Mouse (Mus musculus) liver, embryonic 13.5 days (tissue): ENCODE results near the gene Copz1. TPM values are rescaled to one million over a fixed set of nuclear protein-coding genes. Genes with fewer than 3 reads are reported as not detected.

Experiments used
- ATAC-seq: fragments of 200-750 bp; cut with Nextera tagmentation; 2 replicates; pipeline ENCODE4 v1.8.0; 2017; ENCODE audit warnings: low read depth, mild to moderate bottlenecking, moderate number of reproducible peaks, moderate library complexity
- DNase-seq: peaks from one replicate; pipeline ENCODE4 v3.0.0; 2022
- H3K27ac ChIP-seq: fragments of 300-500 bp; sonication (generic); 2 replicates; pipeline ENCODE4 v1.5.1; 2015; ENCODE audit warnings: moderate library complexity, mild to moderate bottlenecking, inconsistent platforms
- H3K27me3 ChIP-seq: fragments of 300-500 bp; sonication (generic); 2 replicates; pipeline ENCODE4 v1.6.1; 2015; ENCODE audit warnings: mild to moderate bottlenecking, inconsistent platforms
- H3K36me3 ChIP-seq: fragments of 300-500 bp; sonication (generic); 2 replicates; pipeline ENCODE4 v1.6.1; 2015; ENCODE audit warnings: mild to moderate bottlenecking, inconsistent platforms
- H3K4me1 ChIP-seq: fragments of 300-500 bp; sonication (generic); replicated peaks from 2 replicates; pipeline ENCODE4 v1.6.1; 2015; ENCODE audit warnings: inconsistent platforms
- H3K4me2 ChIP-seq: fragments of 300-500 bp; sonication (generic); 2 replicates; pipeline ENCODE4 v1.6.1; 2015; ENCODE audit warnings: inconsistent platforms, mild to moderate bottlenecking, moderate library complexity
- H3K4me3 ChIP-seq: fragments of 300-500 bp; sonication (generic); replicated peaks from 2 replicates; pipeline ENCODE4 v1.5.1; 2015; ENCODE audit warnings: mild to moderate bottlenecking, inconsistent platforms
- H3K9ac ChIP-seq: fragments of 300-500 bp; sonication (generic); 2 replicates; pipeline ENCODE4 v1.6.1; 2015; ENCODE audit warnings: mild to moderate bottlenecking, inconsistent platforms
- H3K9me3 ChIP-seq: fragments of 300-500 bp; sonication (generic); replicated peaks from 2 replicates; pipeline ENCODE4 v1.6.1; 2016; ENCODE audit warnings: inconsistent platforms
- WGBS: fragments of 180-500 bp; shearing (Covaris S2); methylation state at CpG from one replicate; pipeline ENCODE4 v1.1.7; 2015; ENCODE audit not compliant: insufficient replicate concordance; 5-methylcytosine and 5-hydroxymethylcytosine counted together
- microRNA counts: library from miRNA; unstranded; fragments of <30 nt; microRNA quantifications from one replicate; lab custom pipeline; 2016
- microRNA-seq: library from miRNA; unstranded; fragments of <30 nt; microRNA quantifications from one replicate; pipeline ENCODE4, GENCODE M21; 2016
- polyA plus RNA-seq: library from polyadenylated mRNA; unstranded; fragments of >200 nt; fragmentation: Nextera tagmentation; extraction: Ambion mirVana; gene quantifications from 2 replicates; pipeline ENCODE4 v1.2.1, GENCODE M21; 2015

Gene Copz1
- polyA plus RNA-seq, 1 experiment from 2014 or later = 213 TPM

DNA sequence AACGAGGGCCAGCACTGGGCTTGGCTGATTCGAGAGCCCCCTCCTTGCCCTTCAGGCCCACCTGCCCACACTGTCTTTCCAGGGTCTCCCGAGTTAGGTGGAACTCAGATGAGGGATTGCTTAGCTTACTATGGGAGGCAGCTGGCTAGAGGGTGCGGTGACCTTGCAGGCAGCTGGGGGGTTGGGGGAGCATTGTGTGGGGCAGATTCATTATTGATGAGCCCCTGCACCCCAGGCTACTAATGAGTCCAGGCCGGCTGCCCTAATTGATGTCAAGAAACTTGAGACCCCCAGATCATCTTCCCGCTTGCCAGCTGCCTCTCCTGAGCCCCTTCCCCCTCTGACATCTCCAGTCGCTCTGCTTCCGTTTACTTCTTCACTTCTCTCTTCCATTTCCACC is 69.0 kb downstream of the Copz1 start:
- no peak overlapping the region for H3K4me3 ChIP-seq
- H3K27me3 ChIP-seq = peaks cover 45% of the 10 kb centered on the region
- no peak overlapping the region for H3K9ac ChIP-seq
- H3K4me2 ChIP-seq = no peak overlapping the region
- WGBS = 48% methylated on average over 8 of the region's 8 CpGs
- DNase-seq = no peak
- peaks cover 27% of the 10 kb centered on the region for H3K36me3 ChIP-seq
- H3K27ac ChIP-seq = no peak overlapping the region
- peaks cover 47% of the 10 kb centered on the region for H3K4me1 ChIP-seq
- ATAC-seq = no peak
- H3K9me3 ChIP-seq = no peaks in the 10 kb centered on the region

DNA sequence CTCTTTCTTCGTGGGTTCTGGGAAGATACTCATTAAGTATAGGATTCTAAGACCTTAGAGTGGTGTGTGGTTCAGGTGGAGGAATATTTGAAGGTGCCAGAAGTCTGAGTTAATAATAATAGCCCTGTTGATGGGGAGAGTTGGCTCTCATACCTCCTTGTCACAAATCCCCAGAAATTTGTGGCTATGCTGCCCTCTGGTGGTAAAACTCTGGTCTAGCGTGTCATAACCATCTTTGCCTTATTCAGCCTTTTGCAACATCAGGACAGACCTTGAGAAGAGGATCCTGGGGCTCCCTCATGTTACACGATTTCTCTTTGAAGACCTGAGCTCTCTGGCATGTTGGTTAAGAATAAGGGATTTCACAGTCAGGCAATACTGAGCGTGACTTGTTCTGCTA is 69.9 kb downstream of the Copz1 start:
- Histone ChIP-seq H3K36me3 (peaks cover 28% of the 10 kb centered on the region), H3K9ac (no peak overlapping the region), H3K27ac (no peak overlapping the region), H3K4me3 (no peak overlapping the region), H3K4me1 (peaks cover 40% of the 10 kb centered on the region), H3K4me2 (no peak overlapping the region), H3K9me3 (no peaks in the 10 kb centered on the region), H3K27me3 (peaks cover 45% of the 10 kb centered on the region)
- WGBS = 12% methylated on average over 4 of the region's 4 CpGs
- no peak for ATAC-seq
- peak; percentile 58 for DNase-seq

DNA sequence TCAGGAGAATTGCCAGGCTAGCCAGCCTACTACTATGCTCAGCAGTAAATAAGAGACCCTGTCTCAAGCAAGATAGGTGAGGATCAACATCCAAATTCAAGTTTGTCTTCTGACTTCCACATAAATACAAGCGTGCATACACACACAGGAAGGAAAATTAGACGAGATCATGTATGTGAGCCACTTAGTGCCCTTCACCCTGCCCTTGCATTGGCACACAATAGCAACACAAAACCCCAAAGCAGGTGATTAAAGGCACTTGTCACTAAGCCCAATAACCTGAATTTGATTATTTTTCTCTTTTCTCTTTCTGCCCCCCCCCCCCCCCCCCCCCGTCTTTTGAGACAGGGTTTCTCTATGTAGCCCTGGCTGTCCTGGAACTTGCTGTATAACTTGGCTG is 70.5 kb downstream of the Copz1 start:
- peaks cover 34% of the 10 kb centered on the region for H3K4me1 ChIP-seq
- no peak overlapping the region for H3K4me2 ChIP-seq
- no peak overlapping the region for H3K4me3 ChIP-seq
- WGBS = 52% methylated on average over 3 of the region's 3 CpGs
- no peak overlapping the region for H3K27ac ChIP-seq
- H3K9me3 ChIP-seq = no peaks in the 10 kb centered on the region
- no peak for DNase-seq
- peaks cover 41% of the 10 kb centered on the region for H3K27me3 ChIP-seq
- ATAC-seq = no peak
- peaks cover 33% of the 10 kb centered on the region for H3K36me3 ChIP-seq
- H3K9ac ChIP-seq = no peak overlapping the region

DNA sequence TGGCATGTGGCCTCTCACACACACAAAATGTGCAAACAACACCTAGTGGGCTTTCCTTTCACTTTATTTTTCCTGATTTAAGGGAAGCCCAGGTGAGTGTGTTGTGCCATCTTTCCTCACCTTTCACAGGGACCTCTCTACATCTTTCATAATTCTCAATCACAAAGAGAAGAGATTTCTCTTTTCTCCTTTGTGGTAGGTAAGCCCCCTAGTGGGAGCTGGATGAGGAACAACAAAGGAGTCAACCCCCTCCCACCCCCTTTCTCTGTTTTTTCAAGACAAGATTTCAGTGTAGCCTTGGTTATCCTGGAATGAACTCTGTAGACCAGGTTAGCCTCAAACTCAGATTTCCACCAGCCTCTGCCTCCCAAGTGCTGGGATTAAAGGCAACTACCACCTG is 71.0 kb downstream of the Copz1 start:
- no peak overlapping the region for H3K27ac ChIP-seq
- no peak for ATAC-seq
- no peak for DNase-seq
- no peak overlapping the region for H3K4me3 ChIP-seq
- no peak overlapping the region for H3K4me2 ChIP-seq
- peaks cover 36% of the 10 kb centered on the region for H3K27me3 ChIP-seq
- H3K9me3 ChIP-seq = no peaks in the 10 kb centered on the region
- peaks cover 37% of the 10 kb centered on the region for H3K36me3 ChIP-seq
- peaks cover 29% of the 10 kb centered on the region for H3K4me1 ChIP-seq
- H3K9ac ChIP-seq = no peak overlapping the region

DNA sequence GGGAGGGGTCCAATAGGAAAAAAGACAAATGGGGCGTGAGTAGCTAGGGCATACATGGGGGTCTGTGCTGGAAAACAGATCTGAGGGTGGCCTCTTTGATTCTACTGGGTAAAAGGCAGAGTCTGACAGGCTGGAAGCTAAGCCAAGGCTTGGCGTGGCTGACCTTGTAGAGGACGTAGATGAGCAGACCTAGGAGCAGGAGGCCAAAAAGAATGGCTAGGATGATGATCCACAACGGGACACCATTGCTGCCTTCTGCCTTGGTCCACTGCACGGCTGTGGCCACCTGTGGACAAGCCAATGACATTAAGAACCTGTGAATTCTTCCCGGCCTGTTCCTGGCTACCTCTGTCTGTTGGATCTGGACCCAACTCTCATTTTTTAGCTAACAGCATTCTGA is 73.3 kb downstream of the Copz1 start:
- H3K36me3 ChIP-seq = peaks cover 60% of the 10 kb centered on the region
- H3K27ac ChIP-seq = no peak overlapping the region
- no peak overlapping the region for H3K4me2 ChIP-seq
- H3K4me1 ChIP-seq = peaks cover 6% of the 10 kb centered on the region
- DNase-seq (no peak), ATAC-seq (no peak)
- H3K4me3 ChIP-seq = no peak overlapping the region
- WGBS = 72% methylated on average over 6 of the region's 6 CpGs
- no peak overlapping the region for H3K9ac ChIP-seq
- H3K27me3 ChIP-seq = peaks cover 15% of the 10 kb centered on the region
- H3K9me3 ChIP-seq = no peaks in the 10 kb centered on the region

DNA sequence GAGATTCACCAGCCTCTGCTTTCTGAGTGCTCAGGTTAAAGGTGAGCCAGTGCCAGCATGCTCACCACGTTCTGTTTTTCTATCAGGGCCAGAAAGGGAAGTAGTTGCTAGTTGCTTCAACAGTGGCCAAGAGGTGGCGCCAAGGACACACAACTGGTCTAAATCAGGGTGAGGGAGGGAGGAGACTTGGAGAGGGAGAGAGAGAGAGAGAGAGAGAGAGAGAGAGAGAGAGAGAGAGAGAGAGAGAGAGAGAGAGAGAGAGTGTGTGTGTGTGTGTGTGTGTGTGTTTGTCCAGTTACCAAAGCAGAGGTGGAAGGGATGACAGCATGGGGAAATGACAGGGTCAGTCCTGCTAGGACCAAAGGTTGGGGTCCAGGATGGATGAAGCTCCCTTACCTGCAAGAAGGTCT is 74.8 kb downstream of the Copz1 start:
- Histone ChIP-seq H3K27me3 (peaks cover under 1% of the 10 kb centered on the region; the same call in 1 of the 2 replicates), H3K4me1 (peaks cover 5% of the 10 kb centered on the region), H3K9ac (no peak overlapping the region), H3K4me3 (no peak overlapping the region), H3K36me3 (peaks cover 74% of the 10 kb centered on the region), H3K4me2 (no peak overlapping the region), H3K27ac (no peak overlapping the region), H3K9me3 (no peaks in the 10 kb centered on the region)
- peak; percentile 31 for DNase-seq
- 6% methylated on average over 2 of the region's 2 CpGs for WGBS
- ATAC-seq = no peak

MicroRNA genes within 50 kb of the gene (microRNA counts, 519-probe panel; counts per million panel counts)
- 4,991 counts per million, percentile 51 among the panel's probes with 10 or more counts for microRNA mmu-miR-148b (lab: Ali Mortazavi, UCI)

Small RNA genes within 50 kb of the gene (microRNA-seq; reads per million reads assigned to microRNA genes)
- 538 reads per million, percentile 70 among the genes with 10 or more reads in this experiment for gene Mir148b

Other genes starting within 250 kb of the Copz1 start
- gene Smug1, start 105.6 kb upstream of the Copz1 start, polyA plus RNA-seq = 5.0 and 6.4 TPM in 2 replicates
- 61.1 and 76.6 TPM in 2 replicates for gene Cbx5, start 32.9 kb upstream of the Copz1 start, polyA plus RNA-seq
- gene Hnrnpa1, start 32.3 kb upstream of the Copz1 start, polyA plus RNA-seq = 436 and 495 TPM in 2 replicates
- gene Nfe2, start 14.3 kb upstream of the Copz1 start, polyA plus RNA-seq = 171 and 185 TPM in 2 replicates
- gene Gpr84, start 37.9 kb downstream of the Copz1 start, polyA plus RNA-seq = 0.28 and 0.29 TPM in 2 replicates
- 4.6 and 5.9 TPM in 2 replicates for gene Zfp385a, start 67.4 kb downstream of the Copz1 start, polyA plus RNA-seq
- gene Itga5, start 94.0 kb downstream of the Copz1 start, polyA plus RNA-seq = 12.9 and 15.8 TPM in 2 replicates
- 0.23 TPM in 1 of 2 replicates, not detected in the other for gene Gtsf1, start 157.8 kb downstream of the Copz1 start, polyA plus RNA-seq
- gene Gtsf2, start 175.8 kb downstream of the Copz1 start, polyA plus RNA-seq = not detected in 2 replicates
- 5.9 and 7.0 TPM in 2 replicates for gene Nckap1l, start 181.1 kb downstream of the Copz1 start, polyA plus RNA-seq
- 0.16 and 0.41 TPM in 2 replicates for gene Pde1b, start 230.3 kb downstream of the Copz1 start, polyA plus RNA-seq